Mouse (Mus musculus) brain, adult 2 months (tissue): ENCODE data around the gene Postn.

Experiments used
- DNase-seq: peaks from one replicate; pipeline ENCODE4 v3.0.0; 2011; ENCODE audit warnings: low read depth, low spot score

Gene Postn

DNA sequence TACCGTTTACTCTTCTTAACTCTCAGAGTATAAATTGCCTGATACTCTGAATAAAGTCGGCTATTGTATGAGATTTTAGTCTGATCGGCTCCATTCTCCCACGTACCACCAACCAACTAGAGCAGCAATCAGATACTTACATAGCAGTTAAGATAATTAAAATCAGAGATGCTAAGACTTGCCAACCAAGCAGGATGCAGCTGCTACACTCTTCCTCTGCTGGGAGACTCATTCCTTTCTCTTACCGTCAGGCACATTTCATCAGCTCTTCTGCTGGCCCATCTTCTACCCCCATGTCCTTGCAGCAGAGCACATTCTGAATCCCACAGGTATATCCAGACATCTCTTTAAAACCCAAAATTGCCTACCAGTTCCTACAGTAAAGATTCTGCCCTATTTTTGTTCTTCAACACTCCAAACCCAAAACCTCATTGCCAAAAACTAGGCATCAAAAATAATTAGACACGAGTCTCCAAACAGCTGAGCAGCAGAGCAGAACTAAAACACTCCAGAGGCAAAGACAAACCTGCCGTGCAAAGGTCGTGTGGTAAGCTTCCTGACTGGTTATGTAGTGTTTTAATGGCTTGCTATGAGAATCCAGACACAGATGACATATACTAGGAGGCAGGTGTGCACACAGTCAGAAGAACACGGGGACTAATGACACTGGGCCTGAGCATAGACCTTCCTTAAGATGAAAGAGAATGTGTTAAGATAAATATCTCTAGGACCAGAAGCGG is 59.5 kb downstream of the Postn start:
- DNase-seq = peak; percentile 24

- DNase-seq = no peak
These were observed 60.1 kb downstream of the Postn start for GRCm38 (mm10) chr3:54420983-54421382.

- no peak for DNase-seq
These were observed 60.8 kb downstream of the Postn start for GRCm38 (mm10) chr3:54421666-54422065.

DNA sequence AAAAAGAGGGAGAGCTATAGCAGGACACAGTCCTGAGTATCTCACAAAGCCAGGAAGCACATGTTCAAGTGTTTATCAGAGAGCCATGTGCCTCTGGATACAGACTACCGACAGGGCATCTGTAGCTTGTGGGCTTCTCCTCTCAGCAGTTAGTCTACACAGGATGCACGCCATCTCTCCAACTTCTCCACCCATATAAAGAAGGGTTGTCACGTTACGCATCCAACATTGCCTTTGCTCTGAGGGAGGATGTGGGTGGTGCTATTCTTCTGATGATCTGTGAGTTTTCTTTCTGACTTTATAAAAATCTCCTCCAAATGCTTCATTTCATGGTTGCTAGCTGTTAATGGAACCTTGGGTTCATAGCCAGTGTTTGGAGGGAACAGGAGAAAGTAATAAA is 63.2 kb downstream of the Postn start:
- DNase-seq = peak; percentile 66

DNA sequence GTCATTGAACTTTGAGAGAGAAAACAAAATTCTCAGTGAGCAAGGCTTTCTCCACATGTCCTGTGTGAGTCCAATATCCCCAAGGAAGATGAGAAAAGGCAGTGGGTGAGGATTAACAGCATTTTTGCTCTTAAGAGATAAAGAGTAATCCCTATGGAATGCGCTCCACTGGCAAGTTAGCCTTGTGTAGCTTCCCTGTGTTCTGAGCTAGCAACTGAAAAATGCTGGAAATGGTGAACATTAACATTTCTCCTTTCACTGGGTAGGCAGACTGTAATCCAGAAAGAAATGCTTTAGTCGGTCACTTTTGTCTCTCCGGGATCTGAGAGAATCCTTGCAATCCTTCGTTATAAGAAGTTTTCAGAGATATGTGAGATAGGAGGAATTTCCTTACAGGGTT is 70.8 kb downstream of the Postn start:
- no peak for DNase-seq

GRCm38 (mm10) chr3:54432167-54432566 is 71.3 kb downstream of the Postn start:
- no peak for DNase-seq

DNA sequence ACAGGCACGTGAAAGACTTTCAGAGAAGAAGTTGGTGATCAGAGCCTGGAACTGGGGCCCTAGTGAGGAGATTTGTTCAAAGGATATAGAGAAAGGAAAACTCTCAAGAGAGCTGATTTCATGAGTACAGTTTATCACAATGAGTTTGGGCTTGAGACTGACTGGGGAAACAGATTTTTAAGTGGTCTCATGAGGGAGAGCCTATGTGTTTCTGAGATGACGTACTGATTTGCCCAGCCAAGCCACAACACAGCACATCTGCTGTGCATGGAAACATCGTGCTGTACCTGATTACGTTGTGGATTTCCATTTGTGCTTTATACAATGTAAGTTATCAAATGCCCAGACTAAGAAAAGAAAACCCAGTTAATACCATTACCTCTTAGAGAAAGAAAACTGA is 71.7 kb downstream of the Postn start:
- no peak for DNase-seq

DNA sequence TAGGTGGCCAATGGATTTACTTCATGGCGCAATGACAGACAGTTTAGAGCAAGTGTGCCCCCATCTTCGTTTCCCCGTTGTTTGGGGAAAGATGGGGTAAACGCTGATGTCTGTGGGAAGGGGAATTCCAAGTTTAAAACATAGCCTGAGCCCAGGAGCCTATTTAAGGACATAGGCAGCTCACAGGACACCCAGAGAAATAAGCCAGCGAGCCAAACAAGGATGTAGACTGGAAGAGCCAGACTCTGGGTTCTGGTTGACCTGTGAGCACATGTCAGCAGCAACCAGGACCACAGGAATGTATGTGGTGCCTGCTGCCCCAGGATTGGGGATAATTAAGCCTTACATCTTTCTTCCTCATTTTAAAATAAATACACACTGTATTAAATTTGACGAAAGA is 73.7 kb downstream of the Postn start:
- no peak for DNase-seq

DNA sequence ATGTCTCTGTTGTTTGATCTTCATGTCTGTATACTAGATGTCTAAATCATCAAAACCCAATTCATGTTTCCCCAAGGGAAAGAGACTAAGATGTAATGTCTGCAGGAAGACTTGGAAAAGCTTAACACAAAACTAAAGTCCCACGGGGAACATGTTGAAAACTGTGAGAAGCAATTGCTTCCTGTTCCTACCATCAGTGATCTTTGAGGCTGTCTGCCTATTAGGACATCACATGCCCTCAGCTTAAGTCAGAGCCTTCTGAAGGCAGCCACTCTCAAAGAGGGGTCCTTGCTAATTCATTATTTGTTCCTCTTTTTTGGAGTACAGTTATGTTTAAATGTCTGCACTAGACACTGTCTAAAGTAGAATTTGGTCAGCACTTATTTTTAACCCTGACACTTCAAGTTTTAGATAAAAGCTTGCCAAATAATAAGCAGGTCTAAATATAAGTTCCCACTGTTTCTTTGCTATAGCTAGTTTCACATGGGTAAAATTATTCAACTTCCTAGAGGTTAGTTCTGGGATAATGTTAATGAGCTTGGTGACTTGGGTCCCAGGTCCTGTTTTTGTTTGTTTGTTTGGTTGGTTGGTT is 75.6 kb downstream of the Postn start:
- DNase-seq = no peak
